Mouse (Mus musculus): ENCODE results near the gene Chmp6. TPM values are rescaled to one million over a fixed set of nuclear protein-coding genes. Genes with fewer than 3 reads are reported as not detected.
A peak's percentile ranks its signal among the peaks of the same experiment; 100 is the strongest.

The Chmp6 gene
- 91.1 and 91.9 TPM in 2 replicates for total RNA-seq (2014; rRNA removed)
- polyA plus RNA-seq (2015; fragmentation: Nextera tagmentation; extraction: Ambion mirVana) = 102 and 105 TPM in 2 replicates

GRCm38 (mm10) chr11:119913291-119913934 is at the start of gene Chmp6:
Chmp6 (plus strand) TSS chr11:119913441.
- peak within 1 kb of the TSS; percentile 76 for H3K9ac ChIP-seq
- WGBS = under 1% methylated on average over 47 of the region's 48 CpGs
- peak within 1 kb of the TSS; percentile 64 for H3K4me3 ChIP-seq (ENCODE audit: low read depth, low read length)
- H3K36me3 ChIP-seq (ENCODE audit: insufficient read depth) = peaks cover 20% of the 10 kb centered on the region
- DNase-seq = peak; percentile 91
- peaks cover 18% of the 10 kb centered on the region for H3K4me1 ChIP-seq (ENCODE audit: insufficient read depth)
- H3K27ac ChIP-seq (ENCODE audit: low read depth, low read length) = peak within 1 kb of the TSS; percentile 60
- peak; percentile 75 for ATAC-seq
- H3K4me2 ChIP-seq (ENCODE audit: low read depth) = peak within 1 kb of the TSS; percentile 75
- H3K9me3 ChIP-seq (ENCODE audit: low read length) = no peaks in the 10 kb centered on the region
- TF ChIP-seq CTCF (IDR thresholded peaks at IDR 0.05; ENCODE audit: low read depth) = no peak; the same call in 1 of the 2 replicates
- H3K27me3 ChIP-seq (ENCODE audit: insufficient read depth, low read length) = no peaks in the 10 kb centered on the region

- Histone ChIP-seq H3K9me3 (ENCODE audit: low read length) (no peaks in the 10 kb centered on the region), H3K4me3 (ENCODE audit: low read depth, low read length) (no peak overlapping the region), H3K27ac (ENCODE audit: low read depth, low read length) (no peak overlapping the region), H3K36me3 (ENCODE audit: insufficient read depth) (peaks cover 10% of the 10 kb centered on the region; the same call in 1 of the 2 replicates), H3K27me3 (ENCODE audit: insufficient read depth, low read length) (no peaks in the 10 kb centered on the region), H3K4me2 (ENCODE audit: low read depth) (no peak overlapping the region), H3K9ac (no peak overlapping the region), H3K4me1 (ENCODE audit: insufficient read depth) (no peaks in the 10 kb centered on the region)
- 78% methylated on average over 6 of the region's 6 CpGs for WGBS
- ATAC-seq (no peak), DNase-seq (no peak)
- no peak for TF ChIP-seq CTCF (IDR thresholded peaks at IDR 0.05; ENCODE audit: low read depth)
Measured at GRCm38 (mm10) chr11:119866837-119867236, 46.4 kb upstream of the Chmp6 start.

GRCm38 (mm10) chr11:119868138-119868537 is 45.1 kb upstream of the Chmp6 start:
- WGBS = 77% methylated on average over 3 of the region's 3 CpGs
- no peak overlapping the region for H3K9ac ChIP-seq
- DNase-seq (no peak), ATAC-seq (no peak)
- no peak overlapping the region for H3K4me2 ChIP-seq (ENCODE audit: low read depth)
- H3K9me3 ChIP-seq (ENCODE audit: low read length) = no peaks in the 10 kb centered on the region
- no peak overlapping the region for H3K27ac ChIP-seq (ENCODE audit: low read depth, low read length)
- H3K4me1 ChIP-seq (ENCODE audit: insufficient read depth) = no peaks in the 10 kb centered on the region
- H3K27me3 ChIP-seq (ENCODE audit: insufficient read depth, low read length) = no peaks in the 10 kb centered on the region
- TF ChIP-seq CTCF (IDR thresholded peaks at IDR 0.05; ENCODE audit: low read depth) = no peak
- H3K36me3 ChIP-seq (ENCODE audit: insufficient read depth) = peaks cover 23% of the 10 kb centered on the region
- no peak overlapping the region for H3K4me3 ChIP-seq (ENCODE audit: low read depth, low read length)

GRCm38 (mm10) chr11:119868556-119868955 is 44.7 kb upstream of the Chmp6 start:
- no peak for TF ChIP-seq CTCF (IDR thresholded peaks at IDR 0.05; ENCODE audit: low read depth)
- no peaks in the 10 kb centered on the region for H3K4me1 ChIP-seq (ENCODE audit: insufficient read depth)
- H3K4me3 ChIP-seq (ENCODE audit: low read depth, low read length) = no peak overlapping the region
- 85% methylated on average over 4 of the region's 4 CpGs for WGBS
- no peak for DNase-seq
- no peaks in the 10 kb centered on the region for H3K9me3 ChIP-seq (ENCODE audit: low read length)
- H3K4me2 ChIP-seq (ENCODE audit: low read depth) = no peak overlapping the region
- no peaks in the 10 kb centered on the region for H3K27me3 ChIP-seq (ENCODE audit: insufficient read depth, low read length)
- no peak overlapping the region for H3K9ac ChIP-seq
- no peak for ATAC-seq
- H3K27ac ChIP-seq (ENCODE audit: low read depth, low read length) = no peak overlapping the region
- H3K36me3 ChIP-seq (ENCODE audit: insufficient read depth) = peaks cover 27% of the 10 kb centered on the region

- peaks cover 47% of the 10 kb centered on the region for H3K36me3 ChIP-seq (ENCODE audit: insufficient read depth)
- DNase-seq = no peak
- TF ChIP-seq CTCF (IDR thresholded peaks at IDR 0.05; ENCODE audit: low read depth) = no peak
- no peaks in the 10 kb centered on the region for H3K4me1 ChIP-seq (ENCODE audit: insufficient read depth)
- no peaks in the 10 kb centered on the region for H3K9me3 ChIP-seq (ENCODE audit: low read length)
- H3K4me3 ChIP-seq (ENCODE audit: low read depth, low read length) = no peak overlapping the region
- H3K27me3 ChIP-seq (ENCODE audit: insufficient read depth, low read length) = no peaks in the 10 kb centered on the region
- no peak for ATAC-seq
- 90% methylated on average over 7 of the region's 7 CpGs for WGBS
- H3K4me2 ChIP-seq (ENCODE audit: low read depth) = no peak overlapping the region
- H3K9ac ChIP-seq = no peak overlapping the region
- H3K27ac ChIP-seq (ENCODE audit: low read depth, low read length) = no peak overlapping the region
Measured at GRCm38 (mm10) chr11:119871141-119871540, 42.1 kb upstream of the Chmp6 start.

- peaks cover 54% of the 10 kb centered on the region for H3K36me3 ChIP-seq (ENCODE audit: insufficient read depth)
- ATAC-seq = no peak
- H3K27ac ChIP-seq (ENCODE audit: low read depth, low read length) = no peak overlapping the region
- H3K27me3 ChIP-seq (ENCODE audit: insufficient read depth, low read length) = no peaks in the 10 kb centered on the region
- 98% methylated on average over 4 of the region's 4 CpGs for WGBS
- no peak overlapping the region for H3K9ac ChIP-seq
- H3K4me2 ChIP-seq (ENCODE audit: low read depth) = no peak overlapping the region
- no peak overlapping the region for H3K4me3 ChIP-seq (ENCODE audit: low read depth, low read length)
- no peaks in the 10 kb centered on the region for H3K4me1 ChIP-seq (ENCODE audit: insufficient read depth)
- DNase-seq = no peak
- H3K9me3 ChIP-seq (ENCODE audit: low read length) = no peaks in the 10 kb centered on the region
- TF ChIP-seq CTCF (IDR thresholded peaks at IDR 0.05; ENCODE audit: low read depth) = no peak
Measured at GRCm38 (mm10) chr11:119873643-119874042, 39.6 kb upstream of the Chmp6 start.

GRCm38 (mm10) chr11:119874841-119875240 is 38.4 kb upstream of the Chmp6 start:
- no peak overlapping the region for H3K4me2 ChIP-seq (ENCODE audit: low read depth)
- ATAC-seq (no peak), DNase-seq (no peak)
- no peak overlapping the region for H3K4me3 ChIP-seq (ENCODE audit: low read depth, low read length)
- no peak overlapping the region for H3K9ac ChIP-seq
- no peaks in the 10 kb centered on the region for H3K27me3 ChIP-seq (ENCODE audit: insufficient read depth, low read length)
- H3K36me3 ChIP-seq (ENCODE audit: insufficient read depth) = peaks cover 63% of the 10 kb centered on the region
- H3K9me3 ChIP-seq (ENCODE audit: low read length) = no peaks in the 10 kb centered on the region
- H3K4me1 ChIP-seq (ENCODE audit: insufficient read depth) = no peaks in the 10 kb centered on the region
- WGBS = 86% methylated on average over 1 of the region's 1 CpGs
- H3K27ac ChIP-seq (ENCODE audit: low read depth, low read length) = no peak overlapping the region
- TF ChIP-seq CTCF (IDR thresholded peaks at IDR 0.05; ENCODE audit: low read depth) = no peak
